Mouse (Mus musculus): ENCODE measurements around the gene Cat. TPM values are rescaled to one million over a fixed set of nuclear protein-coding genes. Genes with fewer than 3 reads are reported as not detected.

The Cat gene
- total and polyA plus RNA-seq, 3 experiments: 29.8 to 84.7 (median 45.0) TPM

DNA sequence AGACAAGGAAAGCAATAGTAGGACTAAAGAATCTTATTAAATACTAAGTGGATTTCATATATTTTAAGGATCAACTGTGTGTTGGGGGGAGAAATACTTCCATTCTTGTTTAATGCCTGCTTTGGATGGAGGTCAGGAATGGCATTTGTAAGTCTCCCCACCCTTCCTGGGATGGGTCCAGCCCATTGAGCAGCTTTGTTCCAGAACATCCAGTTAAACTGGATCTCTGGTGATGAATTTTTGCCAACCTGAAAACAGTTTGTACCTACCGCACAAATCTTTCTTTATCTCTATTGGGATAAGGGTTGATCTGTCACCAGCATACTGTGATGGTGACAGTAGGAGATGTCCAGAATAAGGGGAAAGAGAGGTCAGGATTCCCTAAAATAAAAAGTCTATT lies 26.1 kb upstream of the Cat start:
- Histone ChIP-seq H3K27me3 (replicated peaks) (no peaks in the 10 kb centered on the region), H3K27ac (ENCODE audit: insufficient read depth, low read depth) (no peak overlapping the region), H3K79me2 (replicated peaks; ENCODE audit: control insufficient read depth, extremely low read depth, insufficient read depth, poor library complexity, severe bottlenecking) (no peaks in the 10 kb centered on the region), H3K4me2 (ENCODE audit: insufficient read depth, low read depth, poor library complexity, severe bottlenecking) (no peak overlapping the region), H3K36me3 (replicated peaks in 1 of 2; ENCODE audit: control insufficient read depth in 1 of 2, insufficient read depth in 1 of 2, low read length in 1 of 2) (no peaks in the 10 kb centered on the region), H3K4me1 (ENCODE audit: control insufficient read depth in 1 of 2, insufficient read depth in 2 of 2) (no peaks in the 10 kb centered on the region), H3K4me3 (replicated peaks in 1 of 3; ENCODE audit: low read depth in 2 of 3, low read length in 2 of 3, poor library complexity in 1 of 3) (no peak overlapping the region), H3K9me3 (replicated peaks; ENCODE audit: low read length) (no peaks in the 10 kb centered on the region), H3K9ac (ENCODE audit: insufficient read depth, low read depth) (no peak overlapping the region)
- dilution Hi-C loops (cut with MboI; ENCODE audit: extremely low pct_ligation_motif_present, extremely low pct_unique_long_range_greater_than_20kb, low sequenced_read_pairs) (no loop called here), in situ Hi-C loops (cut with MboI; ENCODE audit: low pct_ligation_motif_present, low pct_unique_long_range_greater_than_20kb, low sequenced_read_pairs) (no loop called here)
- no peak for TF ChIP-seq POLR2AphosphoS2 (IDR thresholded peaks at IDR 0.05; ENCODE audit: low read depth, low read length)
- TF ChIP-seq ZMIZ1 (IDR thresholded peaks at IDR 0.05; ENCODE audit: low read depth, low read length): no peak
- no peak for DNase-seq (ENCODE audit: extremely low read depth)

DNA sequence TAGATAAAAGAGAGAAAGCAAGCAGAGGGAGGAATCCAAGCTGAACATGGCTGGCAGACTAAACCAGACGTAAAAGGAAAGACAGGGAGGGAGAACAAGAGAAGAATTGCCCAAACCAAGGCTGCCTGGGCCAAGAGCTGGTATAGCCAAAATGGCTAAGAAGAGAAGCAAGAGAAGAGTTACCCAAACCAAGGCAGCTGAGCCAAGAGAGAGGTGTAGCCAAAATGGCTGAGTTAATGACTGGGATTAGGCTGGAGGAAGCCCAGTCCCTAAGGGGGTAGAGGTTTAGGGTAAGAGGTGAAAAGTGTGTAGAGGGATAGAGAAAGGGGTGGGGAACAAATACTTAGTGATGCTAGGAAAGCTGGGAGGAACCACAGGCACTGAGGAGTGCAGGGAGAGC lies 22.7 kb upstream of the Cat start:
- DNase-seq (ENCODE audit: extremely low read depth): no peak
- TF ChIP-seq MAFK (IDR thresholded peaks at IDR 0.05; ENCODE audit: insufficient replicate concordance, low read length) (no peak), SIN3A (IDR thresholded peaks at IDR 0.05; ENCODE audit: low read length) (no peak), MYC (IDR thresholded peaks at IDR 0.05; ENCODE audit: low read depth, low read length) (no peak), CHD1 (IDR thresholded peaks at IDR 0.05; ENCODE audit: low read depth, low read length) (no peak)
- H3K9me3 ChIP-seq (replicated peaks; ENCODE audit: low read length): peaks cover 4% of the 10 kb centered on the region
- no peak overlapping the region for H3K27ac ChIP-seq (ENCODE audit: insufficient read depth, low read depth)
- dilution Hi-C loops (cut with MboI; ENCODE audit: extremely low pct_ligation_motif_present, extremely low pct_unique_long_range_greater_than_20kb, low sequenced_read_pairs) (no loop called here), in situ Hi-C loops (cut with MboI; ENCODE audit: low pct_ligation_motif_present, low pct_unique_long_range_greater_than_20kb, low sequenced_read_pairs) (no loop called here)
- no peaks in the 10 kb centered on the region for H3K4me1 ChIP-seq (ENCODE audit: control insufficient read depth in 1 of 2, insufficient read depth in 2 of 2)
- no peak overlapping the region for H3K4me2 ChIP-seq (ENCODE audit: insufficient read depth, low read depth, poor library complexity, severe bottlenecking)
- no peaks in the 10 kb centered on the region for H3K79me2 ChIP-seq (replicated peaks; ENCODE audit: control insufficient read depth, extremely low read depth, insufficient read depth, poor library complexity, severe bottlenecking)
- H3K36me3 ChIP-seq (replicated peaks in 1 of 2; ENCODE audit: control insufficient read depth in 1 of 2, insufficient read depth in 1 of 2, low read length in 1 of 2): no peaks in the 10 kb centered on the region
- H3K4me3 ChIP-seq (replicated peaks in 1 of 3; ENCODE audit: low read depth in 2 of 3, low read length in 2 of 3, poor library complexity in 1 of 3): no peak overlapping the region
- no peak overlapping the region for H3K9ac ChIP-seq (ENCODE audit: insufficient read depth, low read depth)
- H3K27me3 ChIP-seq (replicated peaks): no peaks in the 10 kb centered on the region

DNA sequence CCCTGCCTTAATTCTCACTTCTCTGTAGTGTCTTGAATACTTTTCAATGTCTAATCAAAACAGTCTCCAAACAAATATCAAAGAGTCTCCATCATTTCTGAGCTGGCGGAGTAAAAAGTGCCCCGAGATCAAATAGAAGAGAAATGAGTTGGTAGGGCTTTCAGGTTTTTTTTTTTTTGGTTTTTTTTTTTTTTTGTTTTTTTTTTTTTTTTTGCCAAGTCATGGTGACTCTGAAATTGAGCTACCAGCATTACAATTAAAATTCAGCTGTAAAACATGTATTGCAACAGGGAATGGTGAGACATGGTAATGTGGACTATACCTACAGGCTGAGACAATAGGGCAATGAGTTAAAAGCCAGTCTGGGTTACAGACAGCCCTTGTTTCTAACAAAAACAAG lies 21.0 kb upstream of the Cat start:
- no peaks in the 10 kb centered on the region for H3K36me3 ChIP-seq (replicated peaks in 1 of 2; ENCODE audit: control insufficient read depth in 1 of 2, insufficient read depth in 1 of 2, low read length in 1 of 2)
- H3K27me3 ChIP-seq (replicated peaks): no peaks in the 10 kb centered on the region
- no peak for TF ChIP-seq UBTF (IDR thresholded peaks at IDR 0.05; ENCODE audit: low read depth, low read length)
- no peak for TF ChIP-seq CHD1 (IDR thresholded peaks at IDR 0.05; ENCODE audit: low read depth, low read length)
- no peak for TF ChIP-seq ZC3H11A (IDR thresholded peaks at IDR 0.05; ENCODE audit: low read depth, low read length)
- no peak for TF ChIP-seq RAD21 (IDR thresholded peaks at IDR 0.05; ENCODE audit: low read depth, low read length)
- no peak for TF ChIP-seq POLR2AphosphoS2 (IDR thresholded peaks at IDR 0.05; ENCODE audit: low read depth, low read length)
- no peak for TF ChIP-seq BHLHE40 (IDR thresholded peaks at IDR 0.05; ENCODE audit: low read depth, low read length)
- no peak for TF ChIP-seq USF1 (IDR thresholded peaks at IDR 0.05; ENCODE audit: low read depth, low read length)
- TF ChIP-seq KAT2A (IDR thresholded peaks at IDR 0.05; ENCODE audit: insufficient replicate concordance, low read length): no peak
- TF ChIP-seq JUND (conservative IDR thresholded peaks at IDR 0.05; ENCODE audit: low read depth, low read length): no peak
- TF ChIP-seq MAFK (IDR thresholded peaks at IDR 0.05; ENCODE audit: insufficient replicate concordance, low read length): no peak
- TF ChIP-seq POLR2A (IDR thresholded peaks at IDR 0.05; ENCODE audit: low read depth, low read length): no peak
- no peak for TF ChIP-seq SMC3 (IDR thresholded peaks at IDR 0.05; ENCODE audit: low read depth, low read length)
- no peak for TF ChIP-seq CHD2 (IDR thresholded peaks at IDR 0.05; ENCODE audit: low read length)
- no peak for TF ChIP-seq MAX (IDR thresholded peaks at IDR 0.05; ENCODE audit: low read length)
- no peak for TF ChIP-seq GABPA (IDR thresholded peaks at IDR 0.05; ENCODE audit: insufficient replicate concordance, low read depth, low read length)
- no peak for TF ChIP-seq ZNF384 (IDR thresholded peaks at IDR 0.05; ENCODE audit: low read depth, low read length)
- H3K27ac ChIP-seq (ENCODE audit: insufficient read depth, low read depth): no peak overlapping the region
- H3K4me3 ChIP-seq (replicated peaks in 1 of 3; ENCODE audit: low read depth in 2 of 3, low read length in 2 of 3, poor library complexity in 1 of 3): no peak overlapping the region
- in situ Hi-C loops (cut with MboI; ENCODE audit: low pct_ligation_motif_present, low pct_unique_long_range_greater_than_20kb, low sequenced_read_pairs) (no loop called here), dilution Hi-C loops (cut with MboI; ENCODE audit: extremely low pct_ligation_motif_present, extremely low pct_unique_long_range_greater_than_20kb, low sequenced_read_pairs) (no loop called here)
- DNase-seq (ENCODE audit: extremely low read depth): no peak
- H3K9ac ChIP-seq (ENCODE audit: insufficient read depth, low read depth): no peak overlapping the region
- H3K79me2 ChIP-seq (replicated peaks; ENCODE audit: control insufficient read depth, extremely low read depth, insufficient read depth, poor library complexity, severe bottlenecking): no peaks in the 10 kb centered on the region
- no peak overlapping the region for H3K4me2 ChIP-seq (ENCODE audit: insufficient read depth, low read depth, poor library complexity, severe bottlenecking)
- H3K9me3 ChIP-seq (replicated peaks; ENCODE audit: low read length): peaks cover 4% of the 10 kb centered on the region
- no peaks in the 10 kb centered on the region for H3K4me1 ChIP-seq (ENCODE audit: control insufficient read depth in 1 of 2, insufficient read depth in 2 of 2)
